Mouse (Mus musculus) spleen, adult 18-20 months (tissue): ENCODE results near the gene Frem3.

Experiments
- DNase-seq, 2 experiments: peaks; one replicate each; pipeline ENCODE4 v3.0.0; 2022; ENCODE audit warnings: mixed read lengths in 2 of 2

Gene Frem3

GRCm38 (mm10) chr8:80610549-80611440 is at the start of gene Frem3:
TSS of gene Frem3 (plus strand) at chr8:80611080.
- no peak for DNase-seq

DNA sequence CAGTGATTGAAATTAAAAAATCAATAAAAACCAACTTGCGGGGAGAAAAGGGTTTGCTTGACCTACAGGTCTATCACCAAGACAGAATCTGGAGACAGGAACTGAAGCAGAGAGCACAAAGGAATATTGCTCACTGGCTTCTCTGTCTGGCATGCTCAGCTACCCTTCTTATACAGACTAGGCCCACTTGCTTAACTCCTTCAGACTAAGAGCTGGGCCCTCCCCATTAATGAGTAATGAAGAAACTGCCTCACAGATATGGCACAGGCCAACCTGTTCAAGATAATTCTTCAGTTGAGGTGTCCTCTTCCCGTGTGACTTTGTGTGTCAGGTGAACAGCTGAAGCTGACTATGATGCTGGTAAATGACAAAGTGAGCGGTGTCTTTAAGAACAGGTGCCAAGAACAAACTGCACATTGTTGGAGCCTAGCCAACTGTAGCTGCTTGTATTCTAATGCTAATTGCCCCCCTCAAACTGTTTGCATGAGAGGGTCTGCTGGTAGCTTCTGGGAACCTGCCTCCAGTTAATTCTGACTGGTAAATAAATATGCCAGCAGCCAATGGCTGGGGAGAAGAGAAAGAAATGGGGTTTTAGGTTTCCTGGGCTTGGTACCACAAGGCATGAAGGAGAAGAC is 46.6 kb upstream of the Frem3 start:
- DNase-seq: no peak

- DNase-seq: no peak
These were observed 43.4 kb upstream of the Frem3 start for GRCm38 (mm10) chr8:80567471-80567870.

GRCm38 (mm10) chr8:80568243-80568995 is 42.5 kb upstream of the Frem3 start:
- no peak for DNase-seq

DNA sequence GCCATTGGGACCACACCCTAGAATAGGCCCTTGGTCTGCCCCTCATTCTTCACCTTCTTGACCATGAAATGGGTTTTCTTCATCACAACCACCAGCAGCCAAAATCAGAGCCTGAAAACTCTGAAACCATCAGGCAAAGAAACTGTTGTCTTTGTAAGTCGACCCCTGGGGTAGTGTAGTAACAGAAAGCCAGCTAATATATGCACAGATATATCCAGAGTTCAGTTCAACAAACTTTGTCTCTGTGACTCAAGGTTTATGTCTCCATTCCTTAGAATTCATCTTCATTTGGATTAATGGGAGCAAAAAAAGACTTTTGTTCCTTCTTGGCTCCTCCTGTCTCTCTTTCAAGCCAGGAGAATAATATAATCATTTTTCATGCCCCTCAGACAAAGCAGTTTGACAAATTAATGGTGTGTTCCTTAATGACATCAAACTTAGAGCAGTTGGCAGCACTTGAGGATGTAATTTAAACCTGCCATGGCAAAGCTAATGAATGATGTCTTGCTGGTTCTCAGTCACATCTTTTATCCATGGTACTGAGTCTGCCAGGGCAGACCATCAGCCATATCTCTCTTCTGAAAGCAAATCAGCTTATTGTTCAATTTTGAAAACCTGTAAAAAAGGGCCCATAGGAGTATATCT is 38.3 kb upstream of the Frem3 start:
- no peak for DNase-seq

DNA sequence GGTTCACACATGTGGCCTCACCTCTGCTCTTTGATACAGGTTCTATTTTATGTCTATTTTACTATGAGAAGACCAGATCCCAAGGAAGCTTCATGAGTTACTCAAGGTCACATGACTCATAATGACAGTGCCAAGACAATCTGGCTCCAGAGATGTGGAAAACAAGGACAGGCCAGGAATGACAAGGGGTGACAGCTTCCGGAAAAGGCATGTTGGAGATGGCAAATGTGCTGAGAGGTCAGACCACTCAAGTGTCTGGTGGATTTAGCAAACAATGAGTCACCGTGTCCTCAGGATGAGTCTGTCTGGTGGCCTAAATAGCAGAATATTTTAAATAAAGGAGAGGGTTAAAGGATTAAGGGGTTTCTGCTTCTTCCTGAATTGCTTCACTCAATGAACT is 33.8 kb upstream of the Frem3 start:
- no peak for DNase-seq

- no peak for DNase-seq
These were observed 31.8 kb upstream of the Frem3 start for GRCm38 (mm10) chr8:80579038-80579437.

GRCm38 (mm10) chr8:80592626-80593025 is 18.3 kb upstream of the Frem3 start:
- DNase-seq: no peak

GRCm38 (mm10) chr8:80600600-80601170 is 10.2 kb upstream of the Frem3 start:
- DNase-seq: no peak

DNA sequence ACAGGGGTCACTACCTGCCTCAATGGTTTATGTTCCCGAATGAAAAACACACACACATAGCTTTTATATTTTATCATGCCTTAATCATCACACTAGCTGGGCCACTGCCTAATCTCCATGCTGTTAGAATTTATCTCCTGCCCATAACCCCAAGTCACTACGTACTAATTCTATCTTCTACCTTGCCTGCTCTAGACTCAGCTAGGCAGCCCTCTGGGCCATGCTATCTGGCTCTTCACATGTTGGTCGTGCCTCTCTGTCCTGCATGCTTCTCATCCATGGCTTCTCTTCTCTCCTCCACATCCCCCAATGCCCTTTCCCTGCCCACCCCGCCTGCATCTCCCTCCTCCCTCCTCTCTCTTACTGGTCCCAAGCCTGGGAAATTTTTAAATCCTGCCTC is 9.0 kb upstream of the Frem3 start:
- no peak for DNase-seq

- DNase-seq: no peak
These were observed 3.8 kb upstream of the Frem3 start for GRCm38 (mm10) chr8:80607082-80607481.

DNA sequence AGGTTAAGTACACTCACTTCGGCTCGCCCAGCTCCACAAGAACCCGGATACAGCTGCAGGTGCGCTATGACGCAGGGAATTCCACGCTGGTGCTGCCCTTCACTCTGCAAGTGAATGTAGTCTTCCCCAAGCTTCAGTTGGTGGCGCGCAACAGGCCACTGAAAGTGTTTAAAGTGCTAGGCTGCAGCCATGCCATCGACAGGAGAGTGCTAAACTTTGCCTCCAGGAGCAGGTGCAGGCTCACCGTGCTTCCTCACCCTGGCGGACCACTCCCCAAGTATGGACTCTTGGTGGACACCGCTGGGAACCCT is 516 bp downstream of the Frem3 start:
- DNase-seq: no peak

DNA sequence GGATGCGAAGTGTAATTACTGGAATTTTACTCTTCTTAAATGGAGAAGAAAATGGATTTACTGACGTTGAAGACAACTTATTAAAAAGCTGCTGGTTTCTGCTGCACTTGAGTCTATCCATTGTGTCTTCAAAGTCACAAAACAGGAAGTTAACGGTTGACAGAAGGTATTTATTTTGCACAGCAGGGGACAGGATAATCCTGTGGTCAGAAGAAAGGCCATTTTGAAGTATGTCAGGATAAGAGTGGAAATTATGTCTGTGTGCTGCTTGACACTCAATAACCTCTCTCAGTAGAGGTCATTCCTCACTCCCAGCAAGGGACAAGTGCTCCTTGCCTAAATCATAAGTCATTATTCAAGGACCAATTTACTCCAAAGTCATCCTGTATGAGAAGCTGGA is 8.9 kb downstream of the Frem3 start:
- DNase-seq: no peak

DNA sequence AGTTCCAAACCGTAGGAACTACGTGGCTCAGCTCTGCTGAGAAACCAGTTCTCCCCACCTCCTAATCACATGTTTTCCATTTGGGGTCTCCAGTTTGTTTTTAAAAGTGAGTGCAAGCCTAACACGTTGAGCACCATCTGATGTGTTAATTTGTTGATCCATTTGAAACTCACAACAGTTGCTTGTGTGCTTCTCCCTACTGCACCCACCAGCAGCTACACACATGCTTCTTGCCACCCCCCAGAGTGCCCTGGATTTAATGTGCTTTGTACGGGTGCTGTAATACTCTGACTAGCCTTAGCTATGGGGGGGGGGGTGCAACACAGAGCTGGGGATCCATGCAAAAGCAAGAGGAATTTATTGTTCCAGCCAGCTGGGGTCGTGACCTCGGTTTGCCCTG is 36.5 kb downstream of the Frem3 start:
- no peak for DNase-seq

DNA sequence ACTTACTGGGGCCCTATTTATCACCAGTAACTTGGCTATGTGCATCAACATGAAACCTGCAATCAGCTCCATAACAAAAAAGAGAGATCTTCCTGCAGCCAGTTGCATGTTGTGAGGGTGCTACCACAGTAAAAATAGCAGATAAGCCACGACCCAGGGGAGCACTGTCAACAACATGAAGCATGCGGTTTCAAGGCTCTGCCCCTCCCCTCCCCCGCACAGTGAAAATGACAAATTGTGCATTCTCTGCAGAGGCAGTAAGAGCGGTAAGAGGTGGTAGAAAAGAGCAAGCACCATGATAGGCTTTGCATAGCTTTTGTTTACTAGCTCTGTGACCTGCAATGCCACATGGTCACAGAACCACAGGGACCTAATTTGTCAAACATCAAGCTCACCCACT is 46.8 kb downstream of the Frem3 start:
- no peak for DNase-seq

DNA sequence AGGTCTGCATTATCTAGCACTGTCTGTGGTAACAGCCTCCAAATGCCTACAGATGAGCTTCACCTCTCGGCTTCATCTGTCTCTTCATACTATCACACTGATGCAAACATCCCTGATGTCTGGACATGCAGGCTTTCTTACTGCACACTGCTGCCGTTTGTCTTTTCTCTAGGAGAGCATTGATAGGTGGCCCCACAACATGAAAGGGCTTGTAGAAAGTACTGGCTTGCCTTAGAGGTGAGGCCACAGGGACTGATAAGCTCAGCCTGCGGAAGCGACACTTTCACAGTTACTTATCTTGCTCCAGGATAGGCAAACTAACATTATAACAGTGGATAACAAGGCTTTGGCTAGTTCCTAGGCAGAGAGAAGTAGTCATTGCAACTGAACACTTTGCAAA is 50.2 kb downstream of the Frem3 start:
- DNase-seq: no peak

DNA sequence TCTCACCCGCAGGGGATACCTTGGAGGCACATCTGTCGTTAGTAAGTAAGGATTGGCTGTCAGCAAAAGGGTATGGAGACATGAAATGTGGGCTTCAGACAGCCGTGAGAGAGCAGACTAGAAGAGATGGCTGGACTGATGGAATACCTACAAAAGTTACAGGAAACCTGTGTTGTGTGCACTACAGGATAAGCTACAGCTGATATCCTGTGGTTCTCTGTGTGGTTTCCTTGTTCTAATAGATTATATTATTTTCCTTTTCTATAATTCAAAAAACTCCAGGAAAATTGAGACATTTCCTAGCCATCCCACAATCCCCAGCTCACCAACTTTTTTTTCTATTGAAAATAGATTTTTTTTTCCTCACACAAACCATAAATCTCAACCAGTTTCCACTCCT is 52.6 kb downstream of the Frem3 start:
- DNase-seq: no peak

GRCm38 (mm10) chr8:80669277-80669901 is 58.5 kb downstream of the Frem3 start:
- no peak for DNase-seq

GRCm38 (mm10) chr8:80682594-80682993 is 71.7 kb downstream of the Frem3 start:
- no peak for DNase-seq

DNA sequence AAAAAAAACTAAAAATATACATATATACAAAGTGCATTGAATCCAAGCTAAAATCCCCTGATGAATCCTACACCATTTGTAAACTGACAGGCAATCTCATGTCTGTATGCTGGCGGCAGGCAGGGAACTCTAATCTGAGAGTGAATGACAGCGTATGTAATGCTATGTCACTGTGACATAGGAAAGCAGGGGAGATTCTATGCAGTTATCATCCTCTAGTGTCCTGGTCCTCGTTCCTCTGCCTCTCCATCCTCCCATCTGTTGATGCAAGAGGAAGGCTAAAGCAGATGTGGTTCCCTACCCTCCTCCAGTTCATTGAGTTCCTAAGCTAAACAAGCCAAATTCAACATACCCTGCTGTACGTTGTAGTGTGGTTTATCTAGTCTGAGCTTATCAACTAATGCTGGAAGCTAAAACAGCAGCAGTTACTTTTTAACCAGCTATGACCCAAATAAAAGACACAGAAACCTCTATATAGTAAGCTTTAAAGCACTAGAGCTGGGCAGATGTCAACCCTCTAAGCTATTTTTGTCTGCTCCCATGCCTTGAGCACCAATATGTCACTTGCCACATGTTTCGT is 73.0 kb downstream of the Frem3 start:
- DNase-seq: no peak

- DNase-seq: peak; percentile 7 to 38
These were observed 77.3 kb downstream of the Frem3 start for GRCm38 (mm10) chr8:80688141-80688540.
